ENCODE assay signal across 23 mouse cellular contexts in genomic region chr9:59666016-59666415, GRCm38 (mm10). TPM values are rescaled to one million over a fixed set of nuclear protein-coding genes. Genes with fewer than 3 reads are reported as not detected.
A peak's percentile ranks its signal among the peaks of the same experiment; 100 is the strongest.
DNase-seq lines count a peak whose midpoint lies in the region; ATAC-seq and TF ChIP-seq lines count a peak whose summit lies in the region.
"Had no signal": no experiment of that assay in that cellular context is flagged by ENCODE, and none has a peak within 500 bp of the region (broad histone marks: within the 10 kb centered on the region; RNA-seq: fewer than 3 reads in every experiment).

No protein-coding gene starts in this region.

- H3K36me3 ChIP-seq in heart, adult 2 months (ENCODE audit: control insufficient read depth, insufficient read depth, low read length): peaks cover 33% of the 10 kb centered on the region
- peaks cover 69% of the 10 kb centered on the region for H3K36me3 ChIP-seq in heart, embryonic 15.5 days

- intact Hi-C loops in heart, adult 2 months (cut with DNase I): no loop called here
- intact Hi-C loops in heart, postnatal 36 days (cut with DNase I): no loop called here

- TF ChIP-seq POLR2A in heart, adult 2 months (IDR thresholded peaks at IDR 0.05; ENCODE audit: insufficient read depth, low read depth, low read length): no peak

- H3K4me1 ChIP-seq in heart, adult 2 months (ENCODE audit: control insufficient read depth, insufficient read depth, low read length): peaks cover 14% of the 10 kb centered on the region
- H3K4me1 ChIP-seq in heart, embryonic 15.5 days (replicated peaks): peaks cover 71% of the 10 kb centered on the region

- peaks cover 4% of the 10 kb centered on the region; the same call in 1 of the 2 replicates for H3K79me2 ChIP-seq in heart, adult 2 months (replicated peaks; ENCODE audit: control insufficient read depth, insufficient read depth, low read length)

- H3K27ac ChIP-seq in heart, adult 2 months: peak overlapping the region; percentile 65; the same call in 1 of the 2 replicates
- peak overlapping the region; percentile 77 for H3K27ac ChIP-seq in heart, embryonic 15.5 days
- 0 out of 2 replicates have a peak overlapping the region, but pooled peaks have one; percentile 86 for H3K27ac ChIP-seq in layer of hippocampus, adult 2 months
- H3K27ac ChIP-seq: forebrain, embryonic 10.5 days; forebrain, embryonic 13.5 days; heart, embryonic 10.5 days; hindbrain, embryonic 12.5 days; hindbrain, embryonic 15.5 days had no signal

- no peaks in the 10 kb centered on the region for H3K9me3 ChIP-seq in heart, embryonic 15.5 days (replicated peaks)
- H3K9me3 ChIP-seq: forebrain, embryonic 10.5 days; forebrain, embryonic 13.5 days; heart, embryonic 10.5 days; hindbrain, embryonic 12.5 days; hindbrain, embryonic 15.5 days had no signal

- TF ChIP-seq CTCF in heart, adult 2 months (IDR thresholded peaks at IDR 0.05): no peak
- no peak for TF ChIP-seq CTCF in layer of hippocampus, adult 2 months (conservative IDR thresholded peaks at IDR 0.05)

- no peak overlapping the region for H3K4me2 ChIP-seq in heart, embryonic 15.5 days
- H3K4me2 ChIP-seq: forebrain, embryonic 13.5 days; hindbrain, embryonic 12.5 days; hindbrain, embryonic 15.5 days had no signal

- TF ChIP-seq EP300 in heart, adult 2 months (IDR thresholded peaks at IDR 0.05; ENCODE audit: insufficient read depth, low read depth, low read length): no peak

- 80% methylated on average over 8 of the region's 8 CpGs for WGBS in heart, adult 2 months
- 82% methylated on average over 8 of the region's 8 CpGs for WGBS in heart, embryonic 15.5 days

- DNase-seq in heart, adult 2 months: no peak
- DNase-seq in heart, postnatal 4 days: no peak
- DNase-seq in heart, postnatal 36 days: no peak
- DNase-seq in layer of hippocampus, adult 2 months (ENCODE audit: low spot score in 2 of 2): no peak
- DNase-seq in layer of hippocampus, adult 9-11 months: no peak
- DNase-seq in adrenal gland, adult (ENCODE audit: inconsistent age in 2 of 2, low spot score in 1 of 2): no peak
- DNase-seq: adrenal gland, postnatal 10 days; adrenal gland, postnatal 36 days; cerebellum, adult 18-20 months; cerebellum, adult 9-10 months; cerebellum, postnatal 14 days; gastrocnemius, postnatal 14 days; kidney, adult 2 months had no signal

- no peak overlapping the region for H3K9ac ChIP-seq in heart, adult 2 months (ENCODE audit: low read depth, low read length)
- no peak overlapping the region for H3K9ac ChIP-seq in heart, embryonic 15.5 days
- H3K9ac ChIP-seq: forebrain, embryonic 13.5 days; hindbrain, embryonic 12.5 days; hindbrain, embryonic 15.5 days had no signal

- H3K4me3 ChIP-seq in heart, adult 2 months: no peak overlapping the region
- H3K4me3 ChIP-seq in heart, embryonic 15.5 days: no peak overlapping the region
- no peak overlapping the region for H3K4me3 ChIP-seq in layer of hippocampus, adult 2 months
- H3K4me3 ChIP-seq: forebrain, embryonic 10.5 days; forebrain, embryonic 13.5 days; heart, embryonic 10.5 days; hindbrain, embryonic 12.5 days; hindbrain, embryonic 15.5 days had no signal

- ATAC-seq in heart, embryonic 15.5 days (replicated peaks; ENCODE audit: insufficient number of reproducible peaks, insufficient read depth, low FRiP score, low read depth): no peak
- ATAC-seq: activated CD4-positive, CD25-positive, alpha-beta regulatory T cell, adult 4 months; CD4-positive, CD25-positive, alpha-beta regulatory T cell, adult 4 months; forebrain, embryonic 13.5 days; forebrain, embryonic 16.5 days; intestine, postnatal 0 days had no signal

- H3K27me3 ChIP-seq in heart, adult 2 months (ENCODE audit: control insufficient read depth, insufficient read depth, low read length): no peaks in the 10 kb centered on the region
- H3K27me3 ChIP-seq in heart, embryonic 15.5 days: no peaks in the 10 kb centered on the region
- H3K27me3 ChIP-seq: forebrain, embryonic 13.5 days; hindbrain, embryonic 12.5 days; hindbrain, embryonic 15.5 days had no signal

RNA-seq across cellular contexts. Expression of gene Pkm, which starts 9.8 kb away (rescaled TPM):
- 1,000 to 10,000 TPM; 1,073 to 1,081 TPM for total RNA-seq in heart, adult 2 months (2021)
- polyA plus RNA-seq in heart, adult 2 months (2012; rRNA removed): 1,773 and 1,838 TPM in 2 replicates
- 1,000 to 10,000 TPM; 1,087 to 1,151 TPM for total RNA-seq in heart, postnatal 4 days (2021)
- polyA plus RNA-seq in heart, embryonic 15.5 days (2015; fragmentation: Nextera tagmentation; extraction: Ambion mirVana): 1,637 and 1,814 TPM in 2 replicates
- 1,000 to 10,000 TPM; 1,087 to 1,168 TPM for total RNA-seq in heart, postnatal 36 days (2021)
- total RNA-seq in layer of hippocampus, adult 2 months (2021): 1,000 to 10,000 TPM; 1,301 to 1,421 TPM

RNA-seq across cellular contexts. Expression of gene Gramd2, which starts 13.9 kb away (rescaled TPM):
- not detected for total RNA-seq in heart, adult 2 months (2021)
- 0.26 and 1.3 TPM in 2 replicates for polyA plus RNA-seq in heart, adult 2 months (2012; rRNA removed)
- under 1 TPM in 1 of 2 experiments, not detected in 1; 0.11 TPM for total RNA-seq in heart, postnatal 4 days (2021)
- polyA plus RNA-seq in heart, embryonic 15.5 days (2015; fragmentation: Nextera tagmentation; extraction: Ambion mirVana): 0.31 and 0.65 TPM in 2 replicates
- not detected for total RNA-seq in heart, postnatal 36 days (2021)
- 1 to 10 TPM; 5.7 to 7.5 TPM for total RNA-seq in layer of hippocampus, adult 2 months (2021)
- polyA plus RNA-seq: activated CD4-positive, CD25-positive, alpha-beta regulatory T cell, adult 4 months; CD4-positive, CD25-positive, alpha-beta regulatory T cell, adult 4 months had no signal

RNA-seq across cellular contexts. Expression of gene Parp6, which starts 48.9 kb away (rescaled TPM):
- total RNA-seq in heart, adult 2 months (2021): 10 to 100 TPM; 16.4 to 16.5 TPM
- 24.2 and 40.3 TPM in 2 replicates for polyA plus RNA-seq in heart, adult 2 months (2012; rRNA removed)
- 10 to 100 TPM; 16.7 to 17.3 TPM for total RNA-seq in heart, postnatal 4 days (2021)
- polyA plus RNA-seq in heart, embryonic 15.5 days (2015; fragmentation: Nextera tagmentation; extraction: Ambion mirVana): 14.0 and 24.3 TPM in 2 replicates
- 10 to 100 TPM; 16.8 to 21.9 TPM for total RNA-seq in heart, postnatal 36 days (2021)
- total RNA-seq in layer of hippocampus, adult 2 months (2021): 100 to 1,000 TPM; 129 to 132 TPM

Comparison
In these comparisons a context has a peak if more than half of its experiments do, and no peak if none do; other contexts are left out.
1. RNA of gene Gramd2, which starts 13.9 kb away (total RNA-seq): 5.7 to 7.5 TPM in layer of hippocampus, adult 2 months; not detected in heart, adult 2 months, 0.11 TPM in heart, postnatal 4 days and not detected in heart, postnatal 36 days; every median in the first group is over 4 times any median in the second.
2. RNA of gene Parp6, which starts 48.9 kb away (total RNA-seq): 129 to 132 TPM in layer of hippocampus, adult 2 months; 16.8 to 21.9 TPM in heart, postnatal 36 days, 16.7 to 17.3 TPM in heart, postnatal 4 days and 16.4 to 16.5 TPM in heart, adult 2 months; every median in the first group is over 4 times any median in the second.
3. Peak in every context shown above with its lines, with median percentiles within 50 percentile points of each other: H3K27ac ChIP-seq.